Mouse (Mus musculus): ENCODE data around the gene Nbl1. TPM values are rescaled to one million over a fixed set of nuclear protein-coding genes. Genes with fewer than 3 reads are reported as not detected.

Gene Nbl1
- total and polyA plus RNA-seq, 3 experiments: 0.14 TPM; not detected in 2

DNA sequence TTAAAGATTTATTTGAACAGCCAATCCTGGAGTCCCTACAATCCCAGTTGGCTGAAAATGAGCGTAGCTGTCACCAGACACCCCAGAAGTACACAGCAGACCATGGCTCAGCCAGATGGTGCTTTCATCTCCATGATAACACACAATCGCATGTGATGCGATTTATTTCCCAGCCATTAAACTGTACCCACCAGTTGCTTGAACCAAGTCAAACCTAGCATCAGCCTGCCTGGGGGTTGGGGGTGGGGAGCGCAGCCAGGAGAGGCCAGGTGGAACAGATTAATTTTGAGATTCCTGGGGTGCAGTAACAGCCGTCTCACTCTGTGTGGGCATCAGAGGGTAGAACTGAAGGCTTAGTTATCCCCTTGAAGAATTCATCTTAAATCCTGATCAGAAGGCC, 46.4 kb downstream of the Nbl1 start:
- H3K4me1 ChIP-seq (ENCODE audit: control insufficient read depth in 1 of 2, insufficient read depth in 2 of 2, low read length in 2 of 2): peaks cover 0 to 3% of the 10 kb centered on the region in 2 experiments; a peak in 2 of 4 replicates
- no peaks in the 10 kb centered on the region for H3K27me3 ChIP-seq (ENCODE audit: control insufficient read depth in 1 of 2, insufficient read depth in 2 of 2, low read length in 2 of 2)
- peaks cover 0 to 2% of the 10 kb centered on the region in 2 experiments; a peak in 1 of 4 replicates for H3K36me3 ChIP-seq (ENCODE audit: control insufficient read depth in 1 of 2, insufficient read depth in 2 of 2, low read length in 2 of 2)
- no peak overlapping the region for H3K27ac ChIP-seq (ENCODE audit: control insufficient read depth, low read depth, low read length)
- H3K79me2 ChIP-seq (ENCODE audit: control insufficient read depth, insufficient read depth, low read length, poor library complexity): no peaks in the 10 kb centered on the region
- no peak overlapping the region for H3K4me3 ChIP-seq (ENCODE audit: control insufficient read depth in 1 of 2, insufficient read depth in 1 of 2, low read depth in 2 of 2, low read length in 2 of 2)
- H3K9ac ChIP-seq (ENCODE audit: control insufficient read depth, low read depth, low read length, poor library complexity, severe bottlenecking): no peak overlapping the region
- DNase-seq (ENCODE audit: low read depth, low spot score): no peak
- H3K9me3 ChIP-seq (replicated peaks; ENCODE audit: insufficient read depth, low read length): no peaks in the 10 kb centered on the region
- TF ChIP-seq EP300 (IDR thresholded peaks at IDR 0.05; ENCODE audit: low read depth in 1 of 2, low read length in 2 of 2) (no peak), SMC3 (IDR thresholded peaks at IDR 0.05; ENCODE audit: low read depth, low read length) (no peak), RAD21 (IDR thresholded peaks at IDR 0.05; ENCODE audit: low read depth, low read length) (no peak), UBTF (IDR thresholded peaks at IDR 0.05; ENCODE audit: borderline replicate concordance, insufficient read depth, low read depth, low read length) (no peak)

DNA sequence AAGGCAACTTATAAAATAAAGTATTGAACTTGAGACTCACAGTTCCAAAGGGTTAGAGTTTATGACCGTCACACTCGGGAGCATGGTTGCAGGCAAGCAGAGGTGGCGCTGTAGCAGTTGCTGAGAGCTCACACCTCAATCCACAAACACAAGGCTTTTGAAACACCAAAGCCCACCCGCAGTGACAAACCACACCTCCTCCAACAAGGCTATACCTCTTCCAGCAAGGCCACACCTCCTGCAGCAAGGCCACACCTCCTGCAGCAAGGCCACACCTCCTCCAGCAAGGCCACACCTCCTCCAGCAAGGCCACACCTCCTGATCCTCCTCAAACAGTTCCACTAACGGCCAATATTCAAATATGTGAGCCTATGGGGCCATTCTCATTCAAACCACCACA, 48.2 kb downstream of the Nbl1 start:
- no peak for TF ChIP-seq USF2 (IDR thresholded peaks at IDR 0.05; ENCODE audit: borderline replicate concordance in 1 of 2, insufficient read depth in 1 of 2, low read depth in 1 of 2, low read length in 2 of 2)
- no peak for TF ChIP-seq GATA1 (IDR thresholded peaks at IDR 0.05; ENCODE audit: low read depth, low read length)
- no peak for TF ChIP-seq HCFC1 (IDR thresholded peaks at IDR 0.05; ENCODE audit: low read depth, low read length)
- TF ChIP-seq BHLHE40 (IDR thresholded peaks at IDR 0.05; ENCODE audit: borderline replicate concordance, low read depth, low read length): no peak
- no peak for TF ChIP-seq TBP (IDR thresholded peaks at IDR 0.05; ENCODE audit: low read depth, low read length)
- no peak for TF ChIP-seq POLR2A (IDR thresholded peaks at IDR 0.05; ENCODE audit: control insufficient read depth in 1 of 2, insufficient read depth in 1 of 2, low read depth in 1 of 2, low read length in 2 of 2, poor library complexity in 1 of 2)
- TF ChIP-seq CHD2 (IDR thresholded peaks at IDR 0.05; ENCODE audit: low read length): no peak
- Histone ChIP-seq H3K79me2 (ENCODE audit: control insufficient read depth, insufficient read depth, low read length, poor library complexity) (no peaks in the 10 kb centered on the region), H3K27ac (ENCODE audit: control insufficient read depth, low read depth, low read length) (no peak overlapping the region), H3K36me3 (ENCODE audit: control insufficient read depth in 1 of 2, insufficient read depth in 2 of 2, low read length in 2 of 2) (peaks cover 0 to 2% of the 10 kb centered on the region in 2 experiments; a peak in 1 of 4 replicates), H3K4me1 (ENCODE audit: control insufficient read depth in 1 of 2, insufficient read depth in 2 of 2, low read length in 2 of 2) (peaks cover 0 to 3% of the 10 kb centered on the region in 2 experiments; a peak in 2 of 4 replicates), H3K9ac (ENCODE audit: control insufficient read depth, low read depth, low read length, poor library complexity, severe bottlenecking) (no peak overlapping the region), H3K27me3 (ENCODE audit: control insufficient read depth in 1 of 2, insufficient read depth in 2 of 2, low read length in 2 of 2) (no peaks in the 10 kb centered on the region), H3K9me3 (replicated peaks; ENCODE audit: insufficient read depth, low read length) (no peaks in the 10 kb centered on the region), H3K4me3 (ENCODE audit: control insufficient read depth in 1 of 2, insufficient read depth in 1 of 2, low read depth in 2 of 2, low read length in 2 of 2) (no peak overlapping the region)
- peak; percentile 13 for DNase-seq (ENCODE audit: low read depth, low spot score)

DNA sequence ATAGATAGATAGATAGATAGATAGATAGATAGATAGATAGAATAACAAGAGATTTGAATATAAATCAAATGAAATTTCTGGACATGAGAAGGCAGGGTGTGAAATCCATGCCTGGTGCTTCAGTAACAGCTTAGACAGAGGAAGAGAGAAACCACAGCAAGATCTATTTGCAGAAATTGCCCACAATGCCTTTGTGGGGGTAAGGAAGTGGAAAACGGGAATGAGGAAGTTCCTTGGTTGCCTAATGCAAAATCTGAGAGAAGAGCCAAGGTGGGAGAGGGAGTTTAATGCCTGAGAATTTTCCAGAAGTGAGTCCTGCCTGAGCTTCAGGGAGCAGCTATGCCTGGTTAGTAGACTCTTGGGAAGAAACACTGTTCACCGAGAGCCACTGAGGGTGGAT, 49.2 kb downstream of the Nbl1 start:
- H3K4me3 ChIP-seq (ENCODE audit: control insufficient read depth in 1 of 2, insufficient read depth in 1 of 2, low read depth in 2 of 2, low read length in 2 of 2): no peak overlapping the region
- no peaks in the 10 kb centered on the region for H3K9me3 ChIP-seq (replicated peaks; ENCODE audit: insufficient read depth, low read length)
- no peak overlapping the region for H3K27ac ChIP-seq (ENCODE audit: control insufficient read depth, low read depth, low read length)
- TF ChIP-seq POLR2A (IDR thresholded peaks at IDR 0.05; ENCODE audit: control insufficient read depth in 1 of 2, insufficient read depth in 1 of 2, low read depth in 1 of 2, low read length in 2 of 2, poor library complexity in 1 of 2): no peak
- TF ChIP-seq MAX (IDR thresholded peaks at IDR 0.05; ENCODE audit: low read length): no peak
- TF ChIP-seq ELF1 (IDR thresholded peaks at IDR 0.05; ENCODE audit: low read depth, low read length): peak; percentile 67; the same call in 1 of the 2 replicates
- no peak for TF ChIP-seq ETS1 (IDR thresholded peaks at IDR 0.05; ENCODE audit: low read depth, low read length)
- no peak for TF ChIP-seq ZC3H11A (IDR thresholded peaks at IDR 0.05; ENCODE audit: low read depth, low read length)
- 0 out of 2 replicates have a peak, but pooled peaks have one; percentile 27 for TF ChIP-seq HCFC1 (IDR thresholded peaks at IDR 0.05; ENCODE audit: low read depth, low read length)
- TF ChIP-seq E2F4 (IDR thresholded peaks at IDR 0.05; ENCODE audit: borderline replicate concordance, low read depth, low read length): no peak
- H3K79me2 ChIP-seq (ENCODE audit: control insufficient read depth, insufficient read depth, low read length, poor library complexity): no peaks in the 10 kb centered on the region
- peaks cover 0 to 3% of the 10 kb centered on the region in 2 experiments; a peak in 2 of 4 replicates for H3K4me1 ChIP-seq (ENCODE audit: control insufficient read depth in 1 of 2, insufficient read depth in 2 of 2, low read length in 2 of 2)
- peak; percentile 68 for DNase-seq (ENCODE audit: low read depth, low spot score)
- no peak overlapping the region for H3K9ac ChIP-seq (ENCODE audit: control insufficient read depth, low read depth, low read length, poor library complexity, severe bottlenecking)
- H3K27me3 ChIP-seq (ENCODE audit: control insufficient read depth in 1 of 2, insufficient read depth in 2 of 2, low read length in 2 of 2): no peaks in the 10 kb centered on the region
- H3K36me3 ChIP-seq (ENCODE audit: control insufficient read depth in 1 of 2, insufficient read depth in 2 of 2, low read length in 2 of 2): peaks cover 0 to 2% of the 10 kb centered on the region in 2 experiments; a peak in 1 of 4 replicates

Measured in MEL (cell line).